Mouse (Mus musculus): Measurements from ENCODE around the gene Nav2. TPM values are rescaled to one million over a fixed set of nuclear protein-coding genes. Genes with fewer than 3 reads are reported as not detected.

The Nav2 gene
- polyA plus RNA-seq, 1 experiment from 2014 or later = 22.2 TPM

DNA sequence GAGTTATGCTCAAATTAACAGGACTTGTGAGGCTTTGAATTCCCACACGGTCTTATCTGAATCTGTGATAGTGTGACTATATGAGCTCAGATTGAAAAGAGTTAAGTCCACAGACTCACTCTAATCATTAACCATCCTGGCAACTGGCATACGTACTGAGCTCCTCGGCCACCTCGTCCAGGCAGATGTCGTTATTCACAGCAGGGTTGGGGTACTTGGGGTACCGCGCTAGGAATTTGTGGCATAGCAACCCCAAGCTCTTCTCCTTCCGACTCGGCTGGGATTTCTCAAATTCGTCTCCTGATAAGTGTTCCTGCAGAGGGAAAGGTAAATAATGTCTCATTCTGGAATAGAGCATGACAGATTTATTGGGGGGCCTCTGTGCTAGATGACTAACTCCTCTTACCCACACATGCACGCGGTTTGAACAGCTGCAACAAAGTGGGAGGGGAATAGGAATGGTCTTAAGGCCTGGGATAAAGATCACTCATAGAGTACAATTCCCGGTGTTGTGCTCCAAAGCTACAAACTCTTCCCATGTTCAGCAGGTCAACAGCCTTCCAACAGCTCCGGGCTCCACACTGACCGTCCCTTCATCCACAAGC, 30.6 kb upstream of the Nav2 start:
- Histone ChIP-seq H3K36me3 (peaks cover 11% of the 10 kb centered on the region), H3K4me3 (replicated peaks) (no peak overlapping the region), H3K9ac (replicated peaks) (no peak overlapping the region), H3K4me2 (replicated peaks) (no peak overlapping the region), H3K27ac (no peak overlapping the region), H3K4me1 (replicated peaks) (peaks cover 29% of the 10 kb centered on the region), H3K9me3 (no peaks in the 10 kb centered on the region), H3K27me3 (peaks cover 16% of the 10 kb centered on the region)
- WGBS = 91% methylated on average over 15 of the region's 15 CpGs
- no peak for ATAC-seq

DNA sequence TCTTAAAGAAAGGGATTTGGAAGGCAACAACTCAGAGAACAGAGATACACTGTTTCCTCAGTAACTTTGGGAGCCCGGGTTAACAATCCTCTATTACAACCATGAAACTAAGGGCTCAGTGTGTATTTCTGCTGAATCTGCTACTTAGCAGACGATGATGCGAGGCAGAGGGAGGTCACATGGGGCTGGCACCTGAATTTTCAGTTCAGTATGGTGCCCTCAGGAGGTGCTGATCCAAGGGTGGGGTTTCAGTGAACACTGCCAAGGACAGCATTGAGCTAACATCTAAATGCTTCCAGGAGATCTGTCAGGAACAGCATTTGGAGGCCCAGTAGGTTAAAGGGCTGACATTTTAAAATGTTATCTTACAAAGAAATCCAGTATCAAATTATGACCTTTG, 28.9 kb upstream of the Nav2 start:
- WGBS = 52% methylated on average over 3 of the region's 3 CpGs

DNA sequence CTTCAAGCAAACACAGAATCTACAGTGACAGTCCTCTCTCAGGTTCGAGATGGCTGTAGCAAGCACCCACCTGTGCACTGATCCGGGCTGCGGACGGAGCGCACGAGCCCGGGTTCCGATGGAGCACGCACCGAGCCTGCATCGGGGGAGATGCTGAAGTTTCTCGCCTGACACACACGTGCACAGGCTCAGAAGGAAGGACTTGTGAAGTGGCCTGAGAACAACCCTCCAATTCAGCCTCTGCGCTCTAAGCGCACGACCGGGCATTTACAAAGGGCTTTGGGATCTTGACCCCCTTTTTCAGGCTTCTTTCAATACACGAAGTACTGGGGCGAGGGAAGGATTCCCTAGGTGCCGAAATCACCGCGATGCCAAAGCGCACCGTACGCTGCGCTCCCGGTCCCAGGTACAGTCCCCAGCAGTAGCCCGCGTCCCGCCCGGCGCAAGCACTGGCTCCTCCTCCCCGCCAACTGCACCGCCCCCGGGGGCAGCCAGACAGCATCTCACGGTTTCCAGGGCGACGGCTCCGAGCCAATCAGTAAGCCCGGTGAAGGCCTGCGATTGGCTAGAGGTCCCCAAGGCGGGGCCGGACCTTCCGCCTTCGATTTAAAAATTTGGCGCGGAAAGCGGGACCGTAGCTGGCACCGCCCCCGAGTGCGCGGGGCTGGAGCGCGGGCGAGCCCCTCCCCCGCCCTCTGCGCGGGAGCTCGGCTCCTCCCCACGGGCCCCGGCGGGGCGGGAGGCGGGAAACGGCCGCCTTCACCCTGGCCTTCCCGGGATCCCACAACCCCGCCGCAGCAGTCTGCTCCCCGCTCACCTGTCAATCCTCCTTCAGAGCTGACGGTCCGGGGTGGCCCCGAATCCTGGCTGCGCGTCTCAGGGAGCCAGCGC, 27.7 kb upstream of the Nav2 start:
- Histone ChIP-seq H3K9ac (replicated peaks) (peak overlapping the region; percentile 67), H3K9me3 (no peaks in the 10 kb centered on the region), H3K4me1 (replicated peaks) (peaks cover 29% of the 10 kb centered on the region), H3K4me2 (replicated peaks) (peak overlapping the region; percentile 100), H3K27me3 (peaks cover 42% of the 10 kb centered on the region), H3K4me3 (replicated peaks) (peak overlapping the region; percentile 73), H3K36me3 (no peaks in the 10 kb centered on the region), H3K27ac (no peak overlapping the region; the same call in 1 of the 2 replicates)
- peak; percentile 98 for ATAC-seq
- under 1% methylated on average over 77 of the region's 77 CpGs for WGBS

More for the DNA sequence above, 28.9 kb upstream of the Nav2 start:
- ATAC-seq = no peak
- Histone ChIP-seq H3K4me3 (replicated peaks) (peak overlapping the region; percentile 20), H3K36me3 (peaks cover 3% of the 10 kb centered on the region; the same call in 1 of the 2 replicates), H3K4me2 (replicated peaks) (peak overlapping the region; percentile 44), H3K4me1 (replicated peaks) (peaks cover 29% of the 10 kb centered on the region), H3K9ac (replicated peaks) (no peak overlapping the region), H3K27me3 (peaks cover 33% of the 10 kb centered on the region), H3K27ac (no peak overlapping the region), H3K9me3 (no peaks in the 10 kb centered on the region)

DNA sequence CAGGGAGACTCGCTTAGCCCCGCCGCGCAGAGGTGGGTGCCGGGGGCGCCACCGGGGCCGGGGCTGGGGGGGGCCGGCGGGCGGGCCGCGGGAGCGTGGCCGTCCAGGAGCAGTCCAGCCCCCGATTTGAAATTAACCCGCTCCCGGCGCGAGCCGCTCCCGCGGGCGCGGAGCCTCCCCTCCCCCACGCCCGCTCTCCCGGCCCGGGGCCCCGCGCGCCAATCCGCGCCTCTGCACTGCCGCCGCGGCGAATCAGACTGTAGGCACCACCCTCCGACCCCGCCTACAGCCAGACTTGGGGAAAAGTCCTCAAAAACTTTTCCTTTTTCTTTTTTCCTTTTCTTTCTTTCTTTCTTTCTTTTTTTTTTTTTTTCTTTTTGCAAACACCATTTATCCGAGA, 27.0 kb upstream of the Nav2 start, which contains the start of gene E2f8:
Gene E2f8 (minus strand): TSS at position 111 of the 400 bp plus-strand sequence.
- Histone ChIP-seq H3K27ac (no peak within 1 kb of the TSS; the same call in 1 of the 2 replicates), H3K4me2 (replicated peaks) (peak within 1 kb of the TSS; percentile 100), H3K4me1 (replicated peaks) (peaks cover 29% of the 10 kb centered on the region), H3K27me3 (peaks cover 46% of the 10 kb centered on the region), H3K36me3 (no peaks in the 10 kb centered on the region), H3K9ac (replicated peaks) (peak within 1 kb of the TSS; percentile 67), H3K4me3 (replicated peaks) (peak within 1 kb of the TSS; percentile 73), H3K9me3 (no peaks in the 10 kb centered on the region)
- 0% methylated on average over 18 of the region's 41 CpGs for WGBS
- peak; percentile 62 for ATAC-seq

DNA sequence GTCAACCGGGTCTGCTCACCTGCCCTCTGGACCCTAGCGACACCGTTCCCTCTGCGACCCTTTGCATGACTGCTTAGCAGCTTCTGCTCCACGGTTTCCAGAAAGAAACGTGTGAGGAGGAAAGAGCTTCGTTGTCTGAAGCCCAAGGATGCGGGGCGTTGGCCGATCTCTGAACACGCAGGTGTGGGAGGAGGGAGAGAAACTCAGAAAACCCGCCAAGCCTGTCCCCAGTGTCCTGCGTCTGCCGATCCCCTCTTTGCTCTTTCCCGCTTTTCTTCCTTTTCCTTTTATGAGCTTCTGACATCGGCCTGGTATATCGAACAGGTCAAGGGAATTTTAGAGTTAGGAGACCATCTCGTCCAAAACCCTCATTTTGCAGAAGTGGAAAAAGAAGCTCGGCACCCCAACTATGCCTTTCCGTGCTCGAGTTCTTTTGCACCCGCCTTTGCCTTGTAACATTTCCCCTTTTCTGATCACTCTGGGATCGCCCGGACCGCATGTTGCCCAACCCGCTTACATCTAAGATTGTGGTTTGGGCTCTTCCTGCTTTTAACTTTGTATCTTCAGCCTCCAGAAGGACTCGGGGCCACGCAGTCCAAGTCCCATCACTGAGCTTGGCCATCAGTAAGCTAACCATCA, 26.4 kb upstream of the Nav2 start:
- H3K4me3 ChIP-seq (replicated peaks) = peak overlapping the region; percentile 73
- no peaks in the 10 kb centered on the region for H3K36me3 ChIP-seq
- no peak for ATAC-seq
- no peak overlapping the region for H3K27ac ChIP-seq
- no peaks in the 10 kb centered on the region for H3K9me3 ChIP-seq
- peak overlapping the region; percentile 100 for H3K4me2 ChIP-seq (replicated peaks)
- peaks cover 46% of the 10 kb centered on the region for H3K27me3 ChIP-seq
- peaks cover 29% of the 10 kb centered on the region for H3K4me1 ChIP-seq (replicated peaks)
- 1% methylated on average over 28 of the region's 28 CpGs for WGBS
- peak overlapping the region; percentile 44 for H3K9ac ChIP-seq (replicated peaks)

DNA sequence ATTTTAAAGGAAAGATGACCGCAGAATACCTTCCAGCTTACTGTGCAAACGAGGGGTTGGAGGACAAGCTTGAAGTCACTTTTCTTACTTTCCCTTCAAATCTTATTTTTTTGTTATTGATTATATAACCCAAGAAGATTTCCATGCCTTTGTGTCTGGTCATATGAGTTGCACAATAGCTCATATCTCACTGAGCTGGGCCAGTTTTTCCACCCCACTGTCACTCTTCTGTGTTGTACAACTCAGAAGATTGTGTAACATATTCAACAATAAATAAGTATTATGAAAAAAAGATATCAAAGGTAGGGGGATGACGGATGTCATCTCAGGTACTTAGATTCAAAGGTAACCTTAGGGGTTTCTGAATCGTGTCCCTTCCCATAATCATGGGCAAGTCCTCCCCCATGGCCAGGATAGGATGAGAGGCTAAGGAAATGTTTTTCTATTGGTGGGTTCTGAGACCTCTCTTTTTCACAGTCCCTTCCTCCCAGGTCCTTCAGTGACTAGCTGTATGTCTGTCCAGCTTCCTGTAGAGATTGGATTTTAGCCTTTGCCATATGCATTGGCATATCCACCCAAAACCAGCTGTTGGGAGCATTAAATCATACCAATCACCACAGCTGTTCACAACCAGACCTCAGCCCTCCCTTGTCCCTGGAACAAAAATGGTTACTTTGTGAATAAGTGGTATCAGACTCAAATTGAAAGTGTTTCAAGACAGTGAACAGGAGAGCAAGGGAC, 24.8 kb upstream of the Nav2 start:
- H3K4me1 ChIP-seq (replicated peaks) = peaks cover 24% of the 10 kb centered on the region
- peaks cover 54% of the 10 kb centered on the region for H3K27me3 ChIP-seq
- ATAC-seq = no peak
- no peak overlapping the region for H3K4me3 ChIP-seq (replicated peaks)
- 91% methylated on average over 4 of the region's 4 CpGs for WGBS
- no peak overlapping the region for H3K9ac ChIP-seq (replicated peaks)
- no peaks in the 10 kb centered on the region for H3K36me3 ChIP-seq
- H3K4me2 ChIP-seq (replicated peaks) = no peak overlapping the region
- H3K9me3 ChIP-seq = no peaks in the 10 kb centered on the region
- no peak overlapping the region for H3K27ac ChIP-seq

DNA sequence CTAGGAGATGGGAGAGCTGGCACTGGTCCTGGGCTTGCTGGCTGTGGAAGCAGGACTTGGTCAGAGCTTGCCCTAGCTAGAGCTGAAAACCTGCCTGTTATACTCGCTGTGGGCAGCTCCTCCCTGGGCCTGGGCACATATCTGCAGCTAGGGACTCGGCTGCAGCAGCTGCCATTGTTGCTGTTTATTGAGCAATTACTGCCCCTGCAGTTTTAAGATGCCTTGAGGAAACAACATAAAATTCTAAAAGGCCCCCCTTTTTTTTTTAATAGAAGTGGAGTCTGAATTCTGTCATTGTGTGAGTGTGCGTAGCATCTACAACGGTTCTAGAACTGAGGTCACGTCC, 24.3 kb upstream of the Nav2 start:
- H3K4me2 ChIP-seq (replicated peaks) = no peak overlapping the region
- ATAC-seq = no peak
- H3K36me3 ChIP-seq = no peaks in the 10 kb centered on the region
- WGBS = 74% methylated on average over 5 of the region's 5 CpGs
- H3K4me1 ChIP-seq (replicated peaks) = peaks cover 21% of the 10 kb centered on the region
- H3K27ac ChIP-seq = no peak overlapping the region
- no peaks in the 10 kb centered on the region for H3K9me3 ChIP-seq
- H3K27me3 ChIP-seq = peaks cover 57% of the 10 kb centered on the region
- H3K4me3 ChIP-seq (replicated peaks) = no peak overlapping the region
- H3K9ac ChIP-seq (replicated peaks) = no peak overlapping the region

DNA sequence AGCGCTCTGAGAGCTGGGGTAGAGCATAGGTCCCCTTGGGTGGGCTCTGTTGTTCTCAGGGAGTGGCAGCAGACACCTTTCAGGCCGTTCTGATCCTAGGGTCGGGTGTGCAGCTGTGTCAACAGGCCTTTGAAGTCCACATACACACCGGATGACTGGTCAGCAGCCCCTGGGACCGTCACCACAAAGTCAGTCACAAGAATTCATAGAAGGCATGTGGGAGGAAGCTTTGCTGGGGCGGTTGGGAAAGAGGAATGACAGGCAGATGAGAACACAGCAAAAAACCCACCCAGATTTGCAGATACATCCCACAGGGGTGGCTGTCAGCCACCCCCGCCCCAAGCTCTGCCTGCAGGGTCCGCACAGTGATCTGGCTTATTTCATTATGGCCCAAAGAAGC, 20.5 kb upstream of the Nav2 start:
- Histone ChIP-seq H3K36me3 (no peaks in the 10 kb centered on the region), H3K4me3 (replicated peaks) (no peak overlapping the region), H3K27me3 (peaks cover 45% of the 10 kb centered on the region), H3K4me1 (replicated peaks) (peaks cover 15% of the 10 kb centered on the region), H3K4me2 (replicated peaks) (no peak overlapping the region), H3K27ac (no peak overlapping the region), H3K9ac (replicated peaks) (0 out of 2 replicates have a peak overlapping the region, but pooled peaks have one; percentile 5), H3K9me3 (no peaks in the 10 kb centered on the region)
- WGBS = 37% methylated on average over 8 of the region's 8 CpGs
- no peak for ATAC-seq

DNA sequence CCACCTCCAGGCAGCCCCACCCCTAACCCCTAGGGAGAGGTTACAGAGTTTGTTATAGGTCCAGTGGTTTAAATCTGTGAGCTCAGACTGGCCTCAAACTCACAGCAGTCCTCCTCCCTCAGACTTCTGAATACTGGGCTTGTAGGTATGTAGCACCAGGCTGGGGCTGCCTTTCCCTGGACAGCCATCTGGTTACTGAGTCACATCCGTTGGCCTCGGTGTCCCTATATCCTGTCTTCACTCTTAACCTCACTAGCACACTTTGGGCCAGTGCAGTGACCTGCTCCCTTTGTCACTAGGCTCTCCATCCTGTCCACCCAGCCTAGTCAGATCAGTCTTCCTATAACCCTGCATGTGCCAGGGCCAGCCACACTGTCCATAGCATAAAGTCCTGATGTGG, 19.8 kb upstream of the Nav2 start:
- Histone ChIP-seq H3K9me3 (no peaks in the 10 kb centered on the region), H3K36me3 (no peaks in the 10 kb centered on the region), H3K4me1 (replicated peaks) (peaks cover 15% of the 10 kb centered on the region), H3K4me2 (replicated peaks) (no peak overlapping the region), H3K27ac (no peak overlapping the region), H3K9ac (replicated peaks) (no peak overlapping the region), H3K4me3 (replicated peaks) (no peak overlapping the region), H3K27me3 (peaks cover 43% of the 10 kb centered on the region)
- WGBS = 85% methylated on average over 2 of the region's 2 CpGs
- ATAC-seq = no peak

DNA sequence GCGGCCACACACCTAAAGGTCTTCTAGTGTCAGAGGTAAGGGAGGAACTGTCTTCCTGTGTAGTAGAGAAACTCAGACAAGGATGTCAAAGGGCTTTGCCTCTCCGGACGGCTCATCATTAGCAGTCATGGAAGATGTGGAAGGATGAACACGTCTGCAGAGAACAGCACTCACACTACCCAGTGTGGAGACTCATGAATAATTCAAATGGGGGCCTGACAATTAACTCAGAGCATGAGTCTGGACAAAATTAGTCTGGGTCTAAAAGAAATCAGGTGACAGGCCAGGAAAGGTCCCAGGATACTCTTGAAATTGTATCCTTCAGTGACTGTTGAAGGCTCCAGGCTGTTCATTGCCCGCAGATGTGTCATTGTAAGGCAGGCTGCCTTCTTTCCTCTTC, 17.5 kb upstream of the Nav2 start:
- peak; percentile 53 for ATAC-seq
- H3K36me3 ChIP-seq = no peaks in the 10 kb centered on the region
- peaks cover 38% of the 10 kb centered on the region for H3K27me3 ChIP-seq
- WGBS = 25% methylated on average over 5 of the region's 5 CpGs
- H3K27ac ChIP-seq = 0 out of 2 replicates have a peak overlapping the region, but pooled peaks have one; percentile 22
- H3K9me3 ChIP-seq = no peaks in the 10 kb centered on the region
- no peak overlapping the region for H3K4me3 ChIP-seq (replicated peaks)
- H3K4me1 ChIP-seq (replicated peaks) = peaks cover 15% of the 10 kb centered on the region
- no peak overlapping the region for H3K9ac ChIP-seq (replicated peaks)
- H3K4me2 ChIP-seq (replicated peaks) = no peak overlapping the region

DNA sequence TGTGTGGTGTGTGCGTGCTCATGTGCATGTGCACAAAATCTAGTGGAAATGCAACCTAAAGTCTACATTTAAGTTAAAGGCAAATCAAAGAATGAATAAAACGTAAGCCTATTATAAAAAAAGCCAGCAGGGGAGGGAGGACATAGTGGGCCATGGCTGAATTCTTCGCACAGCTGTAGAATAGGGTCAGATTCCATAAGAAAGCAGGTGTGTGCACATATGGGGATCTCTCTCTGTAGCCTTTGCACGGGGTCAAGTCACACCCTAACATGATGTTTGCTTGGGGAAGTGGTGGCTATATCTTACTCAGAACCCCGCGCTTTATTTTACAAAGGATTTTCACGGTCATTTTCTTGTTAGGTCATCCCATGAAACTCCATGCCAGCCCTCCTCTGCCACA, 15.4 kb upstream of the Nav2 start:
- no peaks in the 10 kb centered on the region for H3K36me3 ChIP-seq
- H3K4me2 ChIP-seq (replicated peaks) = no peak overlapping the region
- no peak overlapping the region for H3K4me3 ChIP-seq (replicated peaks)
- no peak overlapping the region for H3K27ac ChIP-seq
- 78% methylated on average over 7 of the region's 7 CpGs for WGBS
- ATAC-seq = no peak
- peaks cover 29% of the 10 kb centered on the region for H3K4me1 ChIP-seq (replicated peaks)
- H3K9me3 ChIP-seq = no peaks in the 10 kb centered on the region
- H3K27me3 ChIP-seq = peaks cover 47% of the 10 kb centered on the region
- H3K9ac ChIP-seq (replicated peaks) = no peak overlapping the region

Data from midbrain, embryonic 13.5 days (tissue).